Mouse (Mus musculus) liver, adult 2 months (tissue): ENCODE measurements around the gene Mob1b. TPM values are rescaled to one million over a fixed set of nuclear protein-coding genes. Genes with fewer than 3 reads are reported as not detected.

Experiments used
- DNase-seq: peaks from one replicate; pipeline ENCODE4 v3.0.0-alpha.2; 2011; ENCODE audit warnings: low read depth, low spot score; ENCODE audit errors: extremely low read depth
- H3K27ac ChIP-seq: fragments of 200-500 bp; replicated peaks from 2 replicates; pipeline ENCODE4 v1.5.1; 2012; ENCODE audit warnings: low read depth, mild to moderate bottlenecking, control low read depth, inconsistent platforms, low read length; ENCODE audit not compliant: insufficient read depth
- H3K27me3 ChIP-seq: fragments of 200-500 bp; 2 replicates; pipeline ENCODE4 v1.6.1; 2012; ENCODE audit warnings: mild to moderate bottlenecking, moderate library complexity, low read length, inconsistent platforms; ENCODE audit not compliant: control insufficient read depth, insufficient read depth
- H3K36me3 ChIP-seq: fragments of 200-500 bp; 2 replicates; pipeline ENCODE4 v1.6.1; 2012; ENCODE audit warnings: low read length, inconsistent platforms; ENCODE audit not compliant: control insufficient read depth, insufficient read depth
- H3K4me1 ChIP-seq: fragments of 200-500 bp; 2 replicates; pipeline ENCODE4 v1.6.1; 2011; ENCODE audit warnings: low read length; ENCODE audit not compliant: control insufficient read depth, insufficient read depth
- H3K4me3 ChIP-seq: fragments of 200-500 bp; 2 replicates; pipeline ENCODE4 v1.5.1; 2011; ENCODE audit warnings: low read depth, mild to moderate bottlenecking, control low read depth, low read length, moderate library complexity; ENCODE audit not compliant: insufficient read depth
- H3K79me2 ChIP-seq: fragments of 200-500 bp; 2 replicates; pipeline ENCODE4 v1.6.1; 2012; ENCODE audit warnings: inconsistent platforms, mild to moderate bottlenecking, low read length, moderate library complexity; ENCODE audit not compliant: control insufficient read depth, insufficient read depth
- H3K9ac ChIP-seq: fragments of 200-500 bp; 2 replicates; pipeline ENCODE4 v1.6.1; 2012; ENCODE audit warnings: low read depth, mild to moderate bottlenecking, control low read depth, inconsistent platforms, low read length
- CTCF ChIP-seq: fragments of 200-500 bp; IDR thresholded peaks from 2 replicates; pipeline ENCODE4 v1.5.1; 2011; ENCODE audit warnings: low read depth, low read length, control low read depth
- POLR2A ChIP-seq: fragments of 200-500 bp; IDR thresholded peaks from 2 replicates; pipeline ENCODE4 v1.6.1; 2011; ENCODE audit warnings: low read length, control low read depth; ENCODE audit not compliant: insufficient read depth; ENCODE audit errors: extremely low read depth
- WGBS: fragments of 180-500 bp; shearing (Covaris S2); methylation state at CpG from one replicate; pipeline ENCODE4 v1.1.7; 2018; 5-methylcytosine and 5-hydroxymethylcytosine counted together
- polyA plus RNA-seq: library from polyadenylated mRNA; depleted of rRNA; stranded (reverse); fragments of >200 nt; gene quantifications from 2 replicates; pipeline ENCODE4 v1.2.3, GENCODE M21; 2012
- total RNA-seq: library from RNA; depleted of rRNA; stranded (reverse); fragments of >200 nt; gene quantifications from 2 replicates; pipeline ENCODE4 v1.2.3, GENCODE M21; 2014

Mob1b gene
- total and polyA plus RNA-seq, 2 experiments = 4.6 to 14.4 TPM

GRCm38 (mm10) chr5:88693057-88693456 is 27.6 kb upstream of the Mob1b start:
- Histone ChIP-seq H3K4me3 (no peak overlapping the region), H3K27me3 (no peaks in the 10 kb centered on the region), H3K36me3 (no peaks in the 10 kb centered on the region), H3K4me1 (peaks cover 11% of the 10 kb centered on the region), H3K27ac (peak overlapping the region; percentile 42; the same call in 1 of the 2 replicates), H3K9ac (no peak overlapping the region), H3K79me2 (no peaks in the 10 kb centered on the region)
- TF ChIP-seq POLR2A (no peak), CTCF (no peak)
- DNase-seq = no peak

DNA sequence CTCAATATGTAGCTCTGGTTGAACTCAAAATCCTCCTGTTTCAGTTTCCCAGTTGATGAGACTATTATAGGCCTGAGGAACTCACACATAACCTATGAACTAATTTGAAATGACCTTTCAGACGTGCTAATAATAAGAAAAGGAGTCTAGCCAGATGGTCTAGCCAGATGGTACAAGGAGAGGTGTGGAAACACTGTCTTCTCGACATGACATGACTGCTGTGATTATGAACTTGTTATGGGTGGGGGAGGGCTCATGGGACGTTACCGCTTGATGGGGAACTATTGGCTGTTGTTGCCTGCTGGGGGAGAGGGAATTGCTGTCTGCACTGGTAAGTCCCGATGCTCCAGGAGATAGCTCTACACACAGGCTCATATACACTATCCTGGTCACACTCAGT is 23.4 kb upstream of the Mob1b start:
- Histone ChIP-seq H3K27me3 (no peaks in the 10 kb centered on the region), H3K9ac (no peak overlapping the region), H3K4me3 (no peak overlapping the region), H3K27ac (no peak overlapping the region), H3K79me2 (no peaks in the 10 kb centered on the region), H3K36me3 (no peaks in the 10 kb centered on the region), H3K4me1 (peaks cover under 1% of the 10 kb centered on the region; the same call in 1 of the 2 replicates)
- 91% methylated on average over 5 of the region's 5 CpGs for WGBS
- DNase-seq = no peak
- TF ChIP-seq POLR2A (no peak), CTCF (no peak)

DNA sequence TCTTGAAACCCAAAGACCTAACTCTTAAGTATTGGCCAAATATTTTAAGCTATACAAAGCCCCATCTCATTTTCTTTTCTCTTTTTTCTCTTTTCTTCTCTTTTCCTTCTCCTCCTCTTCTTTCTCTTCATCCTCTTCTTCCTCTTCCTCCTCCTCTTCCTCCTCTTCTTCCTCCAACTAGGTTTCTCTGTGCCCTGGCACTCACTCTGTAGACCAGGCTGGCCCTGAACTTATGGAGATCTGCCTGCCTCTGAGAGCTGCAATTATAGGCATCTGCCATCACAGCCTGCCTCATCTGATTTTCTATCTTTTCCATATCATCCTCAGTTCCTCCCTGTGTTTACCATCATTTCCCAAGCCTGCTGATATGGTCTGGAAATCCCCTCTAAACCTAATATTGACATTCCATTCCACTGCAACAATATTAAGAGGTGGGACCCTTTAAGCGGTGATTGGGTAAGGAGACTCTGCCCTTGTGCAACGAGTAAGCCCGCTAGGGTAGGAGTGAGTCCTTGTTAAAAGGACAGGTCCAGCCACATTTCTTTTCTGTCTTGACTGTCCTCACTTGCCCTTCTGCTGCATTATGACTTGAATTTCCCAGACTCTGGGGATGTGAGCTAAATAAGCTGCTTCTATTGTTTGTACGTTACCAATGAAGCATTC is 21.3 kb upstream of the Mob1b start:
- Histone ChIP-seq H3K27ac (no peak overlapping the region), H3K79me2 (no peaks in the 10 kb centered on the region), H3K4me3 (no peak overlapping the region), H3K36me3 (no peaks in the 10 kb centered on the region), H3K27me3 (no peaks in the 10 kb centered on the region), H3K9ac (no peak overlapping the region), H3K4me1 (peaks cover 4% of the 10 kb centered on the region; the same call in 1 of the 2 replicates)
- 45% methylated on average over 4 of the region's 4 CpGs for WGBS
- DNase-seq = no peak
- TF ChIP-seq CTCF (no peak), POLR2A (no peak)

GRCm38 (mm10) chr5:88702041-88702440 is 18.6 kb upstream of the Mob1b start:
- Histone ChIP-seq H3K4me3 (no peak overlapping the region), H3K9ac (no peak overlapping the region), H3K27me3 (no peaks in the 10 kb centered on the region), H3K79me2 (no peaks in the 10 kb centered on the region), H3K4me1 (peaks cover 4% of the 10 kb centered on the region; the same call in 1 of the 2 replicates), H3K36me3 (no peaks in the 10 kb centered on the region), H3K27ac (peak overlapping the region; percentile 41)
- peak; percentile 84 for DNase-seq
- WGBS = 31% methylated on average over 4 of the region's 4 CpGs
- no peak for TF ChIP-seq POLR2A
- TF ChIP-seq CTCF = no peak

DNA sequence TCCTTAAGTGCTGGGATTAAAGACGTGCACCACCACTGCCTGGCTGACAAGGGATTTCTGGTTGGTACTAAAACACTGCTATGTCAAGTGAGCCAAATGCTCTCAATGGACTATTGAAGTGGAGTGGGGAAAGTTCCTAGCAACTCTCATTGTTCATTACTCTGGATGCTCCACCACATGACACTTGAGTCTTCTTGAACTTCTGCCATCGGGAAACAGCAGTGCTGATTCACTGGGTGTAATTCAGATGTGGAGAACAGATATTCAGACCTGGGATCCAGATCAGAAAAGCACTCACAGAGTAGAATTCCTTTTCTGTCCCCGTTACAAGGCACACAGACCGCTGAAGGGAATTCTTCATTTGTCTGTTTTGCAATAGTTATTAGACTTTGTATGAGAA is 17.1 kb upstream of the Mob1b start:
- TF ChIP-seq POLR2A (no peak), CTCF (no peak)
- Histone ChIP-seq H3K36me3 (no peaks in the 10 kb centered on the region), H3K27ac (no peak overlapping the region), H3K4me1 (peaks cover 4% of the 10 kb centered on the region; the same call in 1 of the 2 replicates), H3K9ac (no peak overlapping the region), H3K79me2 (no peaks in the 10 kb centered on the region), H3K27me3 (no peaks in the 10 kb centered on the region), H3K4me3 (no peak overlapping the region)
- no peak for DNase-seq
- 94% methylated on average over 4 of the region's 4 CpGs for WGBS

DNA sequence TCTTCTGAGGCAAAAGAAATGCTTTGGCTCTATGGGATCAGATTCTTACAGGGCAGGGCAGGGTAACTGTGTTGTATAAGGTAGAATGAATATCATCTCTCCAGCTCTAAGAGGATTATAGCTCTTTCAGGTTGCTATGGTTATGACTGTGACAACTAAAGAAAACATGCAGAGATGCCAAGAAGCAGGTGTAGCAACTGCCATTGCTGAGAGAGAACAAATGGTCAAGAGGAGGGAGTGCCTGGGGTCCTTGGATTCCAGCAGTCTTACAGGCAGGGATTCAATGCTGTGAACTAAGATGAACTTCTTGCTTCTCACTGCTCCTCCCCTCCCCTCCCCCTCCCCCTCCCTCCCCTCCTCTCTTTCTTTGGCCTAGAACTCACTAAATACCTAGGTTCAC is 9.5 kb upstream of the Mob1b start:
- Histone ChIP-seq H3K9ac (no peak overlapping the region), H3K36me3 (no peaks in the 10 kb centered on the region), H3K4me3 (no peak overlapping the region), H3K4me1 (no peaks in the 10 kb centered on the region), H3K27me3 (no peaks in the 10 kb centered on the region), H3K27ac (no peak overlapping the region), H3K79me2 (no peaks in the 10 kb centered on the region)
- TF ChIP-seq CTCF (no peak), POLR2A (no peak)
- no peak for DNase-seq
